Mouse (Mus musculus) layer of hippocampus, adult 2 months (tissue): Measurements from ENCODE around the gene Cdkl2. TPM values are rescaled to one million over a fixed set of nuclear protein-coding genes. Genes with fewer than 3 reads are reported as not detected.

ENCODE experiments used
- DNase-seq, 2 experiments: peaks; one replicate each; pipeline ENCODE4 v3.0.0; 2022; ENCODE audit warnings: low spot score in 2 of 2
- H3K27ac ChIP-seq: fragments of 200-600 bp; 2 replicates; pipeline ENCODE4 v1.8.1; 2022
- H3K4me3 ChIP-seq: fragments of 200-600 bp; 2 replicates; pipeline ENCODE4 v1.8.1; 2022; ENCODE audit warnings: mild to moderate bottlenecking
- CTCF ChIP-seq: fragments of 200-600 bp; conservative IDR thresholded peaks from 2 replicates; pipeline ENCODE4 v1.8.1; 2022; ENCODE audit warnings: antibody characterized with exemption, mild to moderate bottlenecking, moderate library complexity
- total RNA-seq, 2 experiments: library from RNA; stranded (reverse); gene quantifications; 2 replicates each; pipeline ENCODE4 v1.2.3; 2021

Cdkl2 gene
- total RNA-seq, 2 experiments from 2014 or later, result 36.2 to 38.0 TPM

DNA sequence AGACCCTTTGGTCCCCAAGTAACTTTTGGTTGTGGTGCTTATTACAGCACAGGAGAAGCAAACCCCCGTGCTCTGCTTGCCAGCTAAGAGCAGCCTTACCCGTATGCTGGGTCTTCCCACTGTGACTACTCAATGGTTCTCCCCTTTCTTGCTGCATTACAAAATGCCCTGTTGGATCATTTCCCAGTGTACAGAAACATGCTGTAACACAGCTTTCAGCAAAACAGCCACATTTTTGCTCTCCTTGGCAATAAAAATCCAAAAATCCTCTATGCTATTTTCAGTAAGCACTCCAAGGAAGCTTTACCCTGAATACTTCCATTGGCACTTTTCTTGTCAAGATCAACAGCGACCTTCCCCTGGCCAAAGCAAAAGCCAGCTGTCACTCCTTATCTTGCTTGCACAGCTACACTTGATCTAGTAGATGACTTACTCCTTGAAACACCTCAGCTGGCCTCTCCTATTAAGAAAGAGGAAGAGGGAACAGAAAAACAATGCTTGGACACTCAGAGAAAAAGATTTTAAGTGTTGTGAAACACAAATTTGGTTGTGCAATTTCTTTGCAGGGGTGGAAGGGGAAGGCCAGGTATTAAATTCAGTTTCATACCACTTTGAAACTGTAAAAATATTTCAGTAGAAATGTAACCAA lies 83.0 kb downstream of the Cdkl2 start:
- peak overlapping the region; percentile 65; the same call in 1 of the 2 replicates for H3K27ac ChIP-seq
- H3K4me3 ChIP-seq, result peak overlapping the region; percentile 58
- peak; percentile 48 to 68 for DNase-seq
- no peak for TF ChIP-seq CTCF

- no peak for TF ChIP-seq CTCF
- H3K27ac ChIP-seq, result no peak overlapping the region
- no peak for DNase-seq
- H3K4me3 ChIP-seq, result peak overlapping the region; percentile 58; the same call in 1 of the 2 replicates
Observed at GRCm38 (mm10) chr5:91959986-91960385, 83.7 kb downstream of the Cdkl2 start.

GRCm38 (mm10) chr5:91959096-91959495 lies 84.6 kb downstream of the Cdkl2 start:
- TF ChIP-seq CTCF, result no peak
- peak; percentile 21 to 55 for DNase-seq
- H3K4me3 ChIP-seq, result no peak overlapping the region
- no peak overlapping the region for H3K27ac ChIP-seq

DNA sequence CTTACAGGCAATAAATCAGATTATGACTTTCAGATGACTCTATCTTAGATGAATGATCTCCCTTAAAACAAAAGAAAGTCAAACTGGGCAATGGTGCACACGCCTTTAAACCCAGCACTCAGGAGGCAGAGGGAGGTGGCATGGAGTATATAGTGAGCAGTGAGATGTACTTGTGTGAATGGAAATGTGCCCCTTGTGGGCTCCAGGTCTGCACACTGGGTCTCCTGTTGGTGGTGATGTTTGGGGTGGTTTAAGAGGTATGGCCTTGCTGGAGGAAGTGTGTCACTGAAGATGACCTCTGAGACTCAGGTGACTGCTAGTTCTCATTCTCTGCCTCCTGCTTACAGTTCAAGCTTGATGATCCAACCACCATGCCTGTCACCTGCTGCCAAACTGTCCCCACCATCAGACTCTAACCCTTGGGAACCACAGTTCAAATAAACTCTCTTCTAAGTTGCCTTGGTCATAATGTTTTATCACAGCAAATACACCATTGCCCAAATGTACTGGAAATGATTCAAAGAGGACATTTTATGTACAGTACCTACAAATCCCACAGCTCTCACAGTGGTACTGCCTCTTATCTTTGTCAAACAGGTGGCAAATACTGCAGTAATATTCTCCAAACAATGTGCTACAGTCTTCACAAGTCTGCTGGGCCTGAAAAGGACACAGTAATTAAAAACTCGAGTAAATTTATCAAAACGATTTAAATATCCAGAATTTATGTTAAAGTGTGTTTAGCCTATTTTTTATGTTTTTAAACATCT lies 86.5 kb downstream of the Cdkl2 start:
- H3K4me3 ChIP-seq, result no peak overlapping the region
- DNase-seq, result no peak
- H3K27ac ChIP-seq, result no peak overlapping the region
- no peak for TF ChIP-seq CTCF

Other genes with a start within 250 kb of the Cdkl2 start
- 10 to 100 TPM; 46.9 to 51.7 TPM for gene Rchy1, start 80.8 kb downstream of the Cdkl2 start, total RNA-seq
- gene Odaph, start 56.4 kb downstream of the Cdkl2 start, total RNA-seq, result not detected
- 100 to 1,000 TPM; 233 to 246 TPM for gene G3bp2, start 39.8 kb upstream of the Cdkl2 start, total RNA-seq
- gene Uso1, start 94.1 kb upstream of the Cdkl2 start, total RNA-seq, result 10 to 100 TPM; 76.7 to 79.6 TPM
- gene U90926, start 171.5 kb upstream of the Cdkl2 start, total RNA-seq, result not detected
- gene Ppef2, start 212.4 kb upstream of the Cdkl2 start, total RNA-seq, result 1 to 10 TPM; 1.0 to 1.1 TPM
- 10 to 100 TPM; 50.1 to 51.0 TPM for gene Naaa, start 234.3 kb upstream of the Cdkl2 start, total RNA-seq